Mouse (Mus musculus) MEL (cell line): ENCODE results near the gene Cfap54.

Source experiments
- CTCF ChIP-seq, 3 experiments: IDR thresholded peaks in 2 of 3; conservative IDR thresholded peaks in 1 of 3; 2 replicates each; pipeline ENCODE4 v1.5.1; 2011 to 2012; ENCODE audit warnings: low read length in 3 of 3, low read depth in 2 of 3, mild to moderate bottlenecking in 2 of 3, improper control_type of control experiment in 1 of 3, inconsistent platforms in 1 of 3, mixed read lengths in 1 of 3, moderate library complexity in 1 of 3; ENCODE audit not compliant: control insufficient read depth in 1 of 3, insufficient read depth in 1 of 3, poor library complexity in 1 of 3, severe bottlenecking in 1 of 3
- EP300 ChIP-seq, 2 experiments: IDR thresholded peaks; 2 replicates each; pipeline ENCODE4 v1.6.1; 2011; ENCODE audit warnings: improper control_type of control experiment in 2 of 2, low read length in 2 of 2, low read depth in 1 of 2, mild to moderate bottlenecking in 1 of 2
- GATA1 ChIP-seq: IDR thresholded peaks from 2 replicates; pipeline ENCODE4 v1.6.1; 2011; ENCODE audit warnings: low read depth, low read length, improper control_type of control experiment
- HCFC1 ChIP-seq: IDR thresholded peaks from 2 replicates; pipeline ENCODE4 v1.6.1; 2012; ENCODE audit warnings: low read depth, mild to moderate bottlenecking, inconsistent platforms, low read length, improper control_type of control experiment, moderate library complexity
- KAT2A ChIP-seq: conservative IDR thresholded peaks from 2 replicates; pipeline ENCODE4 v1.6.1; 2012; ENCODE audit warnings: low read depth, low read length, improper control_type of control experiment, inconsistent platforms
- MAFK ChIP-seq: IDR thresholded peaks from 2 replicates; pipeline ENCODE4 v1.6.1; 2011; ENCODE audit warnings: low read depth, mild to moderate bottlenecking, low read length, improper control_type of control experiment, borderline replicate concordance
- NELFE ChIP-seq: IDR thresholded peaks from 2 replicates; pipeline ENCODE4 v1.6.1; 2011; ENCODE audit warnings: low read depth, low read length, improper control_type of control experiment
- POLR2A ChIP-seq, 2 experiments: IDR thresholded peaks; 2 replicates each; pipeline ENCODE4 v1.6.1; 2011 to 2012; ENCODE audit warnings: low read length in 2 of 2, mild to moderate bottlenecking in 2 of 2, control low read depth in 1 of 2, improper control_type of control experiment in 1 of 2, low read depth in 1 of 2, moderate library complexity in 1 of 2; ENCODE audit not compliant: control insufficient read depth in 1 of 2, insufficient read depth in 1 of 2, poor library complexity in 1 of 2
- SMC3 ChIP-seq: IDR thresholded peaks from 2 replicates; pipeline ENCODE4 v1.6.1; 2011; ENCODE audit warnings: low read depth, low read length, improper control_type of control experiment
- USF2 ChIP-seq, 2 experiments: IDR thresholded peaks; 2 replicates each; pipeline ENCODE4 v1.6.1; 2011 to 2012; ENCODE audit warnings: improper control_type of control experiment in 2 of 2, low read length in 2 of 2, borderline replicate concordance in 1 of 2, inconsistent platforms in 1 of 2, low read depth in 1 of 2, mild to moderate bottlenecking in 1 of 2; ENCODE audit not compliant: insufficient read depth in 1 of 2
- ZMIZ1 ChIP-seq: IDR thresholded peaks from 2 replicates; pipeline ENCODE4 v1.6.1; 2012; ENCODE audit warnings: low read depth, mild to moderate bottlenecking, inconsistent platforms, low read length, improper control_type of control experiment, moderate library complexity
- ZNF384 ChIP-seq: IDR thresholded peaks from 2 replicates; pipeline ENCODE4 v1.6.1; 2012; ENCODE audit warnings: low read depth, mild to moderate bottlenecking, inconsistent platforms, low read length, improper control_type of control experiment

DNA sequence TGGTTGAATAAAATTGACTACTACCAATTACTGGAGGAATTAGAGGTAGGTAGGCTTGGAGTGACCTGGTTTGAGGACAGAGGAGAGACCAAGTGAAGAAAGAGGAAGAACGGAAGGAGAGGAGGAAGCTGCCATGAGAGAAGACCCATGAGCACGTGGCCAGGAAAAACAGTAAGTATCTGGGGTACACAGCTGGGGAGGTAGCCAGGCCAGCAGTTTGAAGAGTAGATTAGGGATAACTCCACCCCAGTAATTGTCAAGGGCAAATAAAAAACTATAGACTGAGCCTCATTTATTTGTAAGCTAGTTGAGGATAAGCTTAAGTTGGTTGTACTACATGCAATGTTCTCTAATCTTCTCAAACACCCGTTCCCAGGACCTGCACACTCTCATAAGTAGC is 116.3 kb downstream of the Cfap54 start:
- no peak for TF ChIP-seq POLR2A (IDR thresholded peaks at IDR 0.05; ENCODE audit: control insufficient read depth in 1 of 2, insufficient read depth in 1 of 2, low read depth in 1 of 2, low read length in 2 of 2, poor library complexity in 1 of 2)
- TF ChIP-seq NELFE = no peak
- TF ChIP-seq CTCF (IDR thresholded peaks at IDR 0.05 in 2 of 3, conservative IDR thresholded peaks at IDR 0.05 in 1 of 3; ENCODE audit: control insufficient read depth in 1 of 3, insufficient read depth in 1 of 3, low read depth in 2 of 3, low read length in 3 of 3, poor library complexity in 1 of 3, severe bottlenecking in 1 of 3) = no peak
- TF ChIP-seq HCFC1 = no peak
- no peak for TF ChIP-seq KAT2A
- no peak for TF ChIP-seq ZMIZ1
- TF ChIP-seq EP300 (IDR thresholded peaks at IDR 0.05; ENCODE audit: low read depth in 1 of 2, low read length in 2 of 2) = peak in 1 of 2 experiments; percentile 64; a peak in 3 of 4 replicates
- peak; percentile 48; the same call in 1 of the 2 replicates for TF ChIP-seq GATA1
- TF ChIP-seq USF2 (IDR thresholded peaks at IDR 0.05; ENCODE audit: borderline replicate concordance in 1 of 2, insufficient read depth in 1 of 2, low read depth in 1 of 2, low read length in 2 of 2) = no peak
- no peak for TF ChIP-seq SMC3
- TF ChIP-seq MAFK = no peak
- TF ChIP-seq ZNF384 = no peak
